Mouse (Mus musculus) heart, adult 2 months (tissue): ENCODE results near the gene Knl1.
A peak's percentile ranks its signal among the peaks of the same experiment; 100 is the strongest.

Experiments used
- CTCF ChIP-seq: fragments of 200-600 bp; IDR thresholded peaks from 2 replicates; pipeline ENCODE4 v1.8.1; 2022; ENCODE audit warnings: antibody characterized with exemption, mild to moderate bottlenecking, moderate library complexity
- EP300 ChIP-seq: fragments of 200-500 bp; IDR thresholded peaks from 2 replicates; pipeline ENCODE4 v1.6.1; 2011; ENCODE audit warnings: low read depth, low read length, control low read depth; ENCODE audit not compliant: insufficient read depth
- POLR2A ChIP-seq: fragments of 200-500 bp; IDR thresholded peaks from 2 replicates; pipeline ENCODE4 v1.6.1; 2011; ENCODE audit warnings: mild to moderate bottlenecking, low read depth, low read length, control low read depth; ENCODE audit not compliant: insufficient read depth

DNA sequence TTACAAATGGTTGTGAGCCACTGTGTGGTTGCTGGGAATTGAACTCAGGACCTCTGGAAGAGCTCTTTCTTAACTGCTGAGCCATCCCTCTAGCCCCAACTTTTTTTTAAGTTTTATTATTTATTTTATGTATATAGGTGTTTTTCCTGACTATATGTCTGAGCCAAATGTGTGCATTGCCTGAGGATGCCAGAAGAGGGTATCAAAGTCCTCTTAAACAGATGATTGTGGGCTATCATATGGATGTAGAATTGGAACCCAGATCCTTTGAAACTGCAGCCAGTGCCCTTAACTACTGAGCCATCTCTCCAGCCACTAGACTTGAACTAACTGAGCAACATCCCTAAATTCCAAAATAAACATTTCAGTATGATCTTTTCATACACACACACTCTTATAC is 54.6 kb downstream of the Knl1 start:
- TF ChIP-seq CTCF (peak; percentile 49), EP300 (no peak), POLR2A (no peak)
